Mouse (Mus musculus): Measurements from ENCODE around the gene Usp7. TPM values are rescaled to one million over a fixed set of nuclear protein-coding genes. Genes with fewer than 3 reads are reported as not detected.

Gene Usp7
- polyA plus RNA-seq, 1 experiment from 2014 or later, result 45.7 TPM

GRCm38 (mm10) chr16:8655108-8655507 is 137.0 kb downstream of the Usp7 start:
- no peak for ATAC-seq (replicated peaks; ENCODE audit: low FRiP score)
- Histone ChIP-seq H3K4me1 (replicated peaks; ENCODE audit: control insufficient read depth, insufficient read depth, low read length) (no peaks in the 10 kb centered on the region), H3K4me2 (ENCODE audit: low read depth, low read length, severe bottlenecking) (no peak overlapping the region), H3K4me3 (ENCODE audit: low read depth, low read length) (no peak overlapping the region), H3K9me3 (ENCODE audit: control insufficient read depth, low read length) (no peaks in the 10 kb centered on the region), H3K36me3 (ENCODE audit: control insufficient read depth, insufficient read depth, low read length) (peaks cover 8% of the 10 kb centered on the region; the same call in 1 of the 2 replicates), H3K27ac (ENCODE audit: low read depth, low read length) (no peak overlapping the region), H3K27me3 (ENCODE audit: control insufficient read depth, insufficient read depth, low read length) (no peaks in the 10 kb centered on the region), H3K9ac (ENCODE audit: low read length) (no peak overlapping the region)
- WGBS, result 91% methylated on average over 6 of the region's 6 CpGs
- no peak for DNase-seq (ENCODE audit: low spot score)

- Histone ChIP-seq H3K27ac (ENCODE audit: low read depth, low read length) (no peak overlapping the region), H3K4me2 (ENCODE audit: low read depth, low read length, severe bottlenecking) (no peak overlapping the region), H3K9me3 (ENCODE audit: control insufficient read depth, low read length) (no peaks in the 10 kb centered on the region), H3K36me3 (ENCODE audit: control insufficient read depth, insufficient read depth, low read length) (peaks cover 13% of the 10 kb centered on the region; the same call in 1 of the 2 replicates), H3K9ac (ENCODE audit: low read length) (no peak overlapping the region), H3K4me1 (replicated peaks; ENCODE audit: control insufficient read depth, insufficient read depth, low read length) (no peaks in the 10 kb centered on the region), H3K27me3 (ENCODE audit: control insufficient read depth, insufficient read depth, low read length) (no peaks in the 10 kb centered on the region), H3K4me3 (ENCODE audit: low read depth, low read length) (no peak overlapping the region)
- DNase-seq (ENCODE audit: low spot score), result no peak
- no peak for ATAC-seq (replicated peaks; ENCODE audit: low FRiP score)
- WGBS, result 96% methylated on average over 3 of the region's 3 CpGs
Observed at GRCm38 (mm10) chr16:8650007-8650406, 142.1 kb downstream of the Usp7 start.

GRCm38 (mm10) chr16:8645546-8645945 is 146.6 kb downstream of the Usp7 start:
- DNase-seq (ENCODE audit: low spot score) (no peak), ATAC-seq (replicated peaks; ENCODE audit: low FRiP score) (no peak)
- H3K9ac ChIP-seq (ENCODE audit: low read length), result no peak overlapping the region
- no peaks in the 10 kb centered on the region for H3K27me3 ChIP-seq (ENCODE audit: control insufficient read depth, insufficient read depth, low read length)
- 83% methylated on average over 6 of the region's 6 CpGs for WGBS
- no peaks in the 10 kb centered on the region for H3K4me1 ChIP-seq (replicated peaks; ENCODE audit: control insufficient read depth, insufficient read depth, low read length)
- H3K36me3 ChIP-seq (ENCODE audit: control insufficient read depth, insufficient read depth, low read length), result peaks cover 8% of the 10 kb centered on the region; the same call in 1 of the 2 replicates
- H3K4me2 ChIP-seq (ENCODE audit: low read depth, low read length, severe bottlenecking), result no peak overlapping the region
- no peak overlapping the region for H3K27ac ChIP-seq (ENCODE audit: low read depth, low read length)
- H3K4me3 ChIP-seq (ENCODE audit: low read depth, low read length), result no peak overlapping the region
- no peaks in the 10 kb centered on the region for H3K9me3 ChIP-seq (ENCODE audit: control insufficient read depth, low read length)

GRCm38 (mm10) chr16:8643855-8644254 is 148.3 kb downstream of the Usp7 start:
- H3K4me1 ChIP-seq (replicated peaks; ENCODE audit: control insufficient read depth, insufficient read depth, low read length), result no peaks in the 10 kb centered on the region
- H3K4me3 ChIP-seq (ENCODE audit: low read depth, low read length), result no peak overlapping the region
- ATAC-seq (replicated peaks; ENCODE audit: low FRiP score) (peak; percentile 69), DNase-seq (ENCODE audit: low spot score) (no peak)
- no peak overlapping the region for H3K27ac ChIP-seq (ENCODE audit: low read depth, low read length)
- WGBS, result 77% methylated on average over 2 of the region's 2 CpGs
- no peak overlapping the region for H3K9ac ChIP-seq (ENCODE audit: low read length)
- no peaks in the 10 kb centered on the region for H3K27me3 ChIP-seq (ENCODE audit: control insufficient read depth, insufficient read depth, low read length)
- no peaks in the 10 kb centered on the region for H3K9me3 ChIP-seq (ENCODE audit: control insufficient read depth, low read length)
- no peak overlapping the region for H3K4me2 ChIP-seq (ENCODE audit: low read depth, low read length, severe bottlenecking)
- peaks cover 8% of the 10 kb centered on the region; the same call in 1 of the 2 replicates for H3K36me3 ChIP-seq (ENCODE audit: control insufficient read depth, insufficient read depth, low read length)

Other genes starting within 250 kb of the Usp7 start
- gene Pmm2, start 154.6 kb downstream of the Usp7 start, polyA plus RNA-seq (2014; fragmentation: Nextera tagmentation; extraction: Ambion mirVana), result 43.8 and 44.8 TPM in 2 replicates
- gene Tmem186, start 154.6 kb downstream of the Usp7 start, polyA plus RNA-seq (2014; fragmentation: Nextera tagmentation; extraction: Ambion mirVana), result 19.9 and 20.8 TPM in 2 replicates
- 55.9 and 62.2 TPM in 2 replicates for gene Carhsp1, start 120.2 kb downstream of the Usp7 start, polyA plus RNA-seq (2014; fragmentation: Nextera tagmentation; extraction: Ambion mirVana)
- not detected in 2 replicates for gene Gm5767, start 111.5 kb downstream of the Usp7 start, polyA plus RNA-seq (2014; fragmentation: Nextera tagmentation; extraction: Ambion mirVana)
- gene 1810013L24Rik, start 37.8 kb upstream of the Usp7 start, polyA plus RNA-seq (2014; fragmentation: Nextera tagmentation; extraction: Ambion mirVana), result 17.7 and 23.1 TPM in 2 replicates